Mouse (Mus musculus): ENCODE results near the gene Bpifa3. TPM values are rescaled to one million over a fixed set of nuclear protein-coding genes. Genes with fewer than 3 reads are reported as not detected.
A peak's percentile ranks its signal among the peaks of the same experiment; 100 is the strongest.

Bpifa3 gene
- polyA plus RNA-seq (2015; fragmentation: Nextera tagmentation; extraction: Ambion mirVana): not detected in 2 replicates

GRCm38 (mm10) chr2:154130120-154130519 lies at the start of gene Bpifa3:
TSS of gene Bpifa3 (plus strand) at chr2:154130336.
- no peak within 1 kb of the TSS for H3K4me3 ChIP-seq (ENCODE audit: low read length)
- H3K4me2 ChIP-seq (ENCODE audit: low read length): no peak within 1 kb of the TSS
- no peak within 1 kb of the TSS for H3K27ac ChIP-seq (ENCODE audit: low read depth, low read length)
- ATAC-seq: no peak
- H3K4me1 ChIP-seq (ENCODE audit: control insufficient read depth, insufficient read depth, low read depth, low read length): no peaks in the 10 kb centered on the region
- no peaks in the 10 kb centered on the region for H3K9me3 ChIP-seq (ENCODE audit: control insufficient read depth, low read length)
- no peak within 1 kb of the TSS for H3K9ac ChIP-seq (ENCODE audit: low read depth, low read length)
- no peaks in the 10 kb centered on the region for H3K27me3 ChIP-seq (replicated peaks; ENCODE audit: control insufficient read depth, insufficient read depth, low read length)
- WGBS: 63% methylated on average over 2 of the region's 2 CpGs
- H3K36me3 ChIP-seq (ENCODE audit: control insufficient read depth, insufficient read depth, low read length): no peaks in the 10 kb centered on the region

DNA sequence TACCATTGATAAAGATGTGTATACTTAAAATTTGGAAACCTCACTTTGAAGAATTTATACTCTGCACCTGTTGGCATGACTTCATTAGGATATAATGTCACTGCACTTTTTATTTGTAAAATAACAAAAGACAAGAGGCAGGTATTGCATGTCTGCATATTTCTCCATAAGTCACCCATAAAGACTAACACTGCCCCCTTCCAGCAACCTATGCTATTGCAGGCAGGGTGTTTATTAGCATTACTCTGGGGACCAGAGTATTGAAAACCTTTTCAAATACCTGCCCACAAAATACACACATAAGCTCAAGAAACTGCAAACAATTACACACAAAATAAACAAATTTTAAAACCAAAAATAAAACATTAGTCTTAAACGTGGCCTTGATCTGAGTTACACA lies 32.4 kb upstream of the Bpifa3 start:
- Histone ChIP-seq H3K4me2 (ENCODE audit: low read length) (no peak overlapping the region), H3K9ac (ENCODE audit: low read depth, low read length) (no peak overlapping the region), H3K9me3 (ENCODE audit: control insufficient read depth, low read length) (no peaks in the 10 kb centered on the region), H3K27ac (ENCODE audit: low read depth, low read length) (no peak overlapping the region), H3K36me3 (ENCODE audit: control insufficient read depth, insufficient read depth, low read length) (no peaks in the 10 kb centered on the region), H3K27me3 (replicated peaks; ENCODE audit: control insufficient read depth, insufficient read depth, low read length) (no peaks in the 10 kb centered on the region), H3K4me3 (ENCODE audit: low read length) (no peak overlapping the region), H3K4me1 (ENCODE audit: control insufficient read depth, insufficient read depth, low read depth, low read length) (no peaks in the 10 kb centered on the region)
- 39% methylated on average over 1 of the region's 1 CpGs for WGBS
- ATAC-seq: no peak

- H3K27me3 ChIP-seq (replicated peaks; ENCODE audit: control insufficient read depth, insufficient read depth, low read length): no peaks in the 10 kb centered on the region
- no peak for ATAC-seq
- H3K36me3 ChIP-seq (ENCODE audit: control insufficient read depth, insufficient read depth, low read length): no peaks in the 10 kb centered on the region
- H3K9me3 ChIP-seq (ENCODE audit: control insufficient read depth, low read length): no peaks in the 10 kb centered on the region
- H3K27ac ChIP-seq (ENCODE audit: low read depth, low read length): no peak overlapping the region
- H3K4me2 ChIP-seq (ENCODE audit: low read length): no peak overlapping the region
- no peak overlapping the region for H3K9ac ChIP-seq (ENCODE audit: low read depth, low read length)
- WGBS: 85% methylated on average over 3 of the region's 3 CpGs
- H3K4me1 ChIP-seq (ENCODE audit: control insufficient read depth, insufficient read depth, low read depth, low read length): no peaks in the 10 kb centered on the region
- no peak overlapping the region for H3K4me3 ChIP-seq (ENCODE audit: low read length)
Observed at GRCm38 (mm10) chr2:154117381-154117780, 12.8 kb upstream of the Bpifa3 start.

GRCm38 (mm10) chr2:154142580-154142979 lies 12.4 kb downstream of the Bpifa3 start, which contains the start of gene Bpifa1:
TSS of gene Bpifa1 (plus strand) at chr2:154142880.
- ATAC-seq: no peak
- H3K9ac ChIP-seq (ENCODE audit: low read depth, low read length): no peak within 1 kb of the TSS
- no peak within 1 kb of the TSS for H3K27ac ChIP-seq (ENCODE audit: low read depth, low read length)
- no peaks in the 10 kb centered on the region for H3K27me3 ChIP-seq (replicated peaks; ENCODE audit: control insufficient read depth, insufficient read depth, low read length)
- no peaks in the 10 kb centered on the region for H3K9me3 ChIP-seq (ENCODE audit: control insufficient read depth, low read length)
- no peak within 1 kb of the TSS for H3K4me2 ChIP-seq (ENCODE audit: low read length)
- H3K36me3 ChIP-seq (ENCODE audit: control insufficient read depth, insufficient read depth, low read length): no peaks in the 10 kb centered on the region
- H3K4me1 ChIP-seq (ENCODE audit: control insufficient read depth, insufficient read depth, low read depth, low read length): no peaks in the 10 kb centered on the region
- 88% methylated on average over 4 of the region's 4 CpGs for WGBS
- H3K4me3 ChIP-seq (ENCODE audit: low read length): no peak within 1 kb of the TSS

DNA sequence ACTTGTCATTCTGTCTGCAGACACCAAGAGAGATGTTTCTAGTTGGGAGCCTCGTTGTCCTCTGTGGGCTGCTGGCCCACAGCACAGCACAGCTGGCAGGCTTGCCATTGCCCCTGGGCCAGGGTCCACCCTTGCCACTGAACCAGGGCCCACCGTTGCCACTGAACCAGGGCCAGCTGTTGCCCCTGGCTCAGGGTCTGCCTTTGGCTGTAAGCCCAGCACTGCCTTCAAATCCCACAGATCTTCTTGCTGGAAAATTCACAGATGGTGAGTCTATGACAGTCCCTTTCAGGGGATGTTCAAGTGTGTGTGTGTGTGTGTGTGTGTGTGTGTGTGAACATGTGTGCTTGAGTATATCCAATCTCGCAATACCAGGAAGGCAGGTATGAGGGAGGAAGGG lies 13.6 kb downstream of the Bpifa3 start:
- Histone ChIP-seq H3K4me2 (ENCODE audit: low read length) (no peak overlapping the region), H3K9me3 (ENCODE audit: control insufficient read depth, low read length) (no peaks in the 10 kb centered on the region), H3K4me1 (ENCODE audit: control insufficient read depth, insufficient read depth, low read depth, low read length) (no peaks in the 10 kb centered on the region), H3K36me3 (ENCODE audit: control insufficient read depth, insufficient read depth, low read length) (no peaks in the 10 kb centered on the region), H3K27me3 (replicated peaks; ENCODE audit: control insufficient read depth, insufficient read depth, low read length) (no peaks in the 10 kb centered on the region), H3K4me3 (ENCODE audit: low read length) (no peak overlapping the region), H3K9ac (ENCODE audit: low read depth, low read length) (no peak overlapping the region), H3K27ac (ENCODE audit: low read depth, low read length) (no peak overlapping the region)
- peak; percentile 64 for ATAC-seq
- 61% methylated on average over 3 of the region's 3 CpGs for WGBS

DNA sequence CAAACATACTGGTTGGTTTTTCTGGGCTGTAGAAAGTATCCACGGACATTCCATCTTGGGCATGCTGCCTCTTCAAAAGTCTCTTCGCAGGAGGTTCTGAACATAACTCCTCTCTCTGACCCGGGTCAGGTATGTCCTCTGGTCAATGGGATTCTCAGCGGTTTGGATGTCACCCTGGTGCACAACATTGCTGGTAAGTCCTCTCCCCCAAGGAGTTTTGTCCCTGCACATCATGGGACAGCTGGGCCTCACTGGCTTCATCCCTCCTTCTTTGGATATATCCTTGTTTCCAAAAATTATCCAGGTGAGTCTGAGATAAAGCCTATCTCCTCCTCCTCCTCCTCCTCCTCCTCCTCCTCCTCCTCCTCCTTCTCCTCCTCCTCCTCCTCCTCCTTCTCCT lies 17.4 kb downstream of the Bpifa3 start:
- no peaks in the 10 kb centered on the region for H3K27me3 ChIP-seq (replicated peaks; ENCODE audit: control insufficient read depth, insufficient read depth, low read length)
- H3K4me3 ChIP-seq (ENCODE audit: low read length): no peak overlapping the region
- H3K4me1 ChIP-seq (ENCODE audit: control insufficient read depth, insufficient read depth, low read depth, low read length): no peaks in the 10 kb centered on the region
- H3K27ac ChIP-seq (ENCODE audit: low read depth, low read length): no peak overlapping the region
- H3K9me3 ChIP-seq (ENCODE audit: control insufficient read depth, low read length): no peaks in the 10 kb centered on the region
- no peaks in the 10 kb centered on the region for H3K36me3 ChIP-seq (ENCODE audit: control insufficient read depth, insufficient read depth, low read length)
- no peak overlapping the region for H3K9ac ChIP-seq (ENCODE audit: low read depth, low read length)
- no peak overlapping the region for H3K4me2 ChIP-seq (ENCODE audit: low read length)
- 85% methylated on average over 4 of the region's 4 CpGs for WGBS
- ATAC-seq: no peak

GRCm38 (mm10) chr2:154158433-154158832 lies 28.3 kb downstream of the Bpifa3 start:
- 44% methylated on average over 3 of the region's 3 CpGs for WGBS
- no peak for ATAC-seq
- H3K4me3 ChIP-seq (ENCODE audit: low read length): no peak overlapping the region

DNA sequence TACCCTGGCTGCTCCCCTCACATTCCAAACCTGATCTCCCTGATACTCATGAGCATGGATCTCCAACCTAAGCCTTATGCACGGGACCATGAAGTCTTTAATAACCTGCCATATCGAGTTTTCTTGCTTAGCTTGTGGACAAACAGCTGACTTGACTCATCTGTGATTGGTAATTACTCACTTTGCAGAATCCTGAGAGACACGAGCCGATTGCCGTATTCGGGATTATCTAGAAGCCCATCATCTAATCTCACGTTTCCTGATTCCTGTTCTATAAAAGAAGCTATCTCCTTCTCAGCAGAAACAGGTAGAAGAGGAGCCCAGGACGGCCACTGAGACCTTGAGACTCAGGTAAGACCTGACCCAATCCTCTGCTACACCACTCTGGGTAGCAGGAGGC lies 32.2 kb downstream of the Bpifa3 start, which contains the start of gene Bpifa5:
Gene Bpifa5 (plus strand): TSS at position 301 of the 400 bp plus-strand sequence.
- H3K9me3 ChIP-seq (ENCODE audit: control insufficient read depth, low read length): peaks cover 2% of the 10 kb centered on the region
- 88% methylated on average over 8 of the region's 8 CpGs for WGBS
- no peak within 1 kb of the TSS for H3K9ac ChIP-seq (ENCODE audit: low read depth, low read length)
- H3K4me3 ChIP-seq (ENCODE audit: low read length): no peak within 1 kb of the TSS
- H3K4me2 ChIP-seq (ENCODE audit: low read length): no peak within 1 kb of the TSS
- no peak for ATAC-seq
- H3K27me3 ChIP-seq (replicated peaks; ENCODE audit: control insufficient read depth, insufficient read depth, low read length): no peaks in the 10 kb centered on the region
- H3K27ac ChIP-seq (ENCODE audit: low read depth, low read length): no peak within 1 kb of the TSS
- H3K36me3 ChIP-seq (ENCODE audit: control insufficient read depth, insufficient read depth, low read length): no peaks in the 10 kb centered on the region
- no peaks in the 10 kb centered on the region for H3K4me1 ChIP-seq (ENCODE audit: control insufficient read depth, insufficient read depth, low read depth, low read length)

More at GRCm38 (mm10) chr2:154158433-154158832, 28.3 kb downstream of the Bpifa3 start:
- Histone ChIP-seq H3K9ac (ENCODE audit: low read depth, low read length) (no peak overlapping the region), H3K27me3 (replicated peaks; ENCODE audit: control insufficient read depth, insufficient read depth, low read length) (no peaks in the 10 kb centered on the region), H3K36me3 (ENCODE audit: control insufficient read depth, insufficient read depth, low read length) (no peaks in the 10 kb centered on the region), H3K4me1 (ENCODE audit: control insufficient read depth, insufficient read depth, low read depth, low read length) (no peaks in the 10 kb centered on the region), H3K27ac (ENCODE audit: low read depth, low read length) (no peak overlapping the region), H3K9me3 (ENCODE audit: control insufficient read depth, low read length) (peaks cover 2% of the 10 kb centered on the region), H3K4me2 (ENCODE audit: low read length) (no peak overlapping the region)

DNA sequence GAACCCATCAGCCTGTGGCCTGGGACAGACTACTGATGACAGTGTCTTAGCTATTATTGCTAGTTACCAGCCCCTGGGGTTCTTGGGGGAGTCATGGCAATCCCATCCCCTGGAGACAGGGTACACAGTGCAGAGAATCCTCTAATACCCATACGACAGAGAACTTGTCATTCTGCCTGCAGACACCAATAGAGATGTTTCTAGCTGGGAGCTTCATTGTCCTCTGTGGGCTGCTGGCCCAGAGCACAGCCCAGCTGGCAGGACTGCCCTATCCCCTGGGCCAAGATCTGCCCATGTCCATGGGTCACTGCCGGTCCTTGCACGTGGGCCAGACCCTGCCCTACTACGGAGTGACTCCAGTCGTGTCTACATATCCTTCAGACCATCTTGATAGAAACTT lies 33.2 kb downstream of the Bpifa3 start:
- no peak overlapping the region for H3K27ac ChIP-seq (ENCODE audit: low read depth, low read length)
- H3K36me3 ChIP-seq (ENCODE audit: control insufficient read depth, insufficient read depth, low read length): no peaks in the 10 kb centered on the region
- WGBS: 88% methylated on average over 5 of the region's 5 CpGs
- peak; percentile 64 for ATAC-seq
- no peak overlapping the region for H3K9ac ChIP-seq (ENCODE audit: low read depth, low read length)
- H3K9me3 ChIP-seq (ENCODE audit: control insufficient read depth, low read length): peaks cover 2% of the 10 kb centered on the region
- no peak overlapping the region for H3K4me3 ChIP-seq (ENCODE audit: low read length)
- H3K4me2 ChIP-seq (ENCODE audit: low read length): no peak overlapping the region
- H3K4me1 ChIP-seq (ENCODE audit: control insufficient read depth, insufficient read depth, low read depth, low read length): no peaks in the 10 kb centered on the region
- no peaks in the 10 kb centered on the region for H3K27me3 ChIP-seq (replicated peaks; ENCODE audit: control insufficient read depth, insufficient read depth, low read length)

- WGBS: 61% methylated on average over 3 of the region's 3 CpGs
- Histone ChIP-seq H3K27ac (ENCODE audit: low read depth, low read length) (no peak overlapping the region), H3K4me3 (ENCODE audit: low read length) (no peak overlapping the region), H3K36me3 (ENCODE audit: control insufficient read depth, insufficient read depth, low read length) (no peaks in the 10 kb centered on the region), H3K9me3 (ENCODE audit: control insufficient read depth, low read length) (no peaks in the 10 kb centered on the region), H3K4me1 (ENCODE audit: control insufficient read depth, insufficient read depth, low read depth, low read length) (no peaks in the 10 kb centered on the region), H3K27me3 (replicated peaks; ENCODE audit: control insufficient read depth, insufficient read depth, low read length) (no peaks in the 10 kb centered on the region), H3K4me2 (ENCODE audit: low read length) (no peak overlapping the region), H3K9ac (ENCODE audit: low read depth, low read length) (no peak overlapping the region)
- ATAC-seq: no peak
Observed at GRCm38 (mm10) chr2:154169172-154169571, 39.0 kb downstream of the Bpifa3 start.

All from hindbrain, embryonic 16.5 days (tissue).